In the genomic region with DNA sequence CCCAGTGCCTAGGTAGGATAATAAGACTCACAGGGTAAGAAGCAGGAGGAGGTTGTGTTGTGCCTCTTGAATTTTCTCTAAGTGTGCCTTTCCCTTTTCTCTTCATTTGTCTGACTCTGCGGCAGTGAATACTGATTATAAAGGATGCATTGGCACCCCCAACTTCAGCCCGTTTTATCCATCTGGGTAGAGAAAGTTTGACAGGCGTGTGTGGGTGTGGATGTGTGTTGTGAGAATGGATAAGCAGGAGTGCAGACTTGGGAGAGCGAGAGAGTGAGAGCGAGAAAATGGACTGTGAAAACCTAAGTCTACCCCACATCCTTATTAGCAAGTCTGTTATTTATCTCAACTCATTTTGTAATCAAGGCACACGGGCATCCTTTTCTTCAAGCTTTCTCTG, we compare ENCODE assay signal across 21 mouse cellular contexts.
DNase-seq lines count a peak whose midpoint lies in the region; ATAC-seq and TF ChIP-seq lines count a peak whose summit lies in the region.
"Had no signal": no experiment of that assay in that cellular context is flagged by ENCODE, and none has a peak within 500 bp of the region (broad histone marks: within the 10 kb centered on the region; RNA-seq: fewer than 3 reads in every experiment).

No protein-coding gene starts in this region.

- H3K36me3 ChIP-seq in hindbrain, embryonic 16.5 days (ENCODE audit: control insufficient read depth, insufficient read depth, low read length): no peaks in the 10 kb centered on the region
- H3K36me3 ChIP-seq: embryonic facial prominence, embryonic 15.5 days; hindbrain, embryonic 10.5 days; midbrain, embryonic 12.5 days; neural tube, embryonic 13.5 days had no signal

- TF ChIP-seq POLR2A in brain, embryonic 14.5 days (IDR thresholded peaks at IDR 0.05; ENCODE audit: borderline replicate concordance, extremely low read depth, insufficient read depth, insufficient read length, poor library complexity, severe bottlenecking): no peak

- H3K9ac ChIP-seq in hindbrain, embryonic 16.5 days (ENCODE audit: low read depth, low read length): no peak overlapping the region
- H3K9ac ChIP-seq: embryonic facial prominence, embryonic 15.5 days; liver, postnatal 0 days; midbrain, embryonic 12.5 days; neural tube, embryonic 13.5 days had no signal

- no peaks in the 10 kb centered on the region for H3K4me1 ChIP-seq in hindbrain, embryonic 16.5 days (ENCODE audit: control insufficient read depth, insufficient read depth, low read depth, low read length)
- H3K4me1 ChIP-seq: embryonic facial prominence, embryonic 15.5 days; hindbrain, embryonic 10.5 days; midbrain, embryonic 12.5 days; neural tube, embryonic 13.5 days had no signal

- DNase-seq in brain, adult 2 months (ENCODE audit: low read depth, low spot score): peak; percentile 64
- DNase-seq in brain, embryonic 14.5 days (ENCODE audit: low read depth): peak; percentile 25
- DNase-seq in layer of hippocampus, adult 18-20 months (ENCODE audit: low spot score in 2 of 2): peak; percentile 72 to 89
- peak; percentile 17 to 20 for DNase-seq in layer of hippocampus, postnatal 25 days (ENCODE audit: extremely low spot score in 1 of 2, low spot score in 1 of 2)
- no peak for DNase-seq in cerebellum, postnatal 4 days (ENCODE audit: low spot score in 2 of 2)
- no peak for DNase-seq in cerebellum, adult 9-11 months
- no peak for DNase-seq in kidney, adult 11 months
- DNase-seq: adrenal gland, postnatal 14 days; cerebellum, adult 11-12 months; cerebellum, postnatal 25 days; gastrocnemius, postnatal 25 days; kidney, adult 2 months; kidney, postnatal 14 days; liver, postnatal 0 days; lung, postnatal 10 days; thymus, adult 18-20 months had no signal

- no peak for ATAC-seq in hindbrain, embryonic 16.5 days
- ATAC-seq: liver, postnatal 0 days had no signal

- 82% methylated on average over 6 of the region's 6 CpGs for WGBS in hindbrain, embryonic 16.5 days

- H3K9me3 ChIP-seq in hindbrain, embryonic 16.5 days (ENCODE audit: control insufficient read depth, low read length): no peaks in the 10 kb centered on the region
- H3K9me3 ChIP-seq: embryonic facial prominence, embryonic 15.5 days; hindbrain, embryonic 10.5 days; midbrain, embryonic 12.5 days; neural tube, embryonic 13.5 days had no signal

- no peak overlapping the region for H3K4me3 ChIP-seq in hindbrain, embryonic 16.5 days (ENCODE audit: low read length)
- H3K4me3 ChIP-seq: embryonic facial prominence, embryonic 15.5 days; hindbrain, embryonic 10.5 days; midbrain, embryonic 12.5 days; neural tube, embryonic 13.5 days had no signal

- no peak for TF ChIP-seq CTCF in brain, embryonic 14.5 days (IDR thresholded peaks at IDR 0.05; ENCODE audit: borderline replicate concordance, extremely low read depth, insufficient read depth, insufficient read length)

- no peaks in the 10 kb centered on the region for H3K27me3 ChIP-seq in hindbrain, embryonic 16.5 days (replicated peaks; ENCODE audit: control insufficient read depth, insufficient read depth, low read length)
- H3K27me3 ChIP-seq: embryonic facial prominence, embryonic 15.5 days; midbrain, embryonic 12.5 days; neural tube, embryonic 13.5 days had no signal

- H3K27ac ChIP-seq in hindbrain, embryonic 16.5 days (ENCODE audit: low read depth, low read length): no peak overlapping the region
- H3K27ac ChIP-seq: embryonic facial prominence, embryonic 15.5 days; hindbrain, embryonic 10.5 days; midbrain, embryonic 12.5 days; neural tube, embryonic 13.5 days had no signal

- no peak overlapping the region for H3K4me2 ChIP-seq in hindbrain, embryonic 16.5 days (ENCODE audit: low read length)
- H3K4me2 ChIP-seq: embryonic facial prominence, embryonic 15.5 days; midbrain, embryonic 12.5 days; neural tube, embryonic 13.5 days had no signal

Comparison
In these comparisons a context has a peak if more than half of its experiments do, and no peak if none do; other contexts are left out.
1. DNase-seq: peak in brain, adult 2 months (single experiment), brain, embryonic 14.5 days (single experiment), layer of hippocampus, adult 18-20 months (2 of 2) and layer of hippocampus, postnatal 25 days (2 of 2); none in cerebellum, postnatal 4 days (0 of 2), cerebellum, adult 9-11 months (single experiment) and kidney, adult 11 months (single experiment).